ENCODE assay signal across 17 mouse cellular contexts in genomic region chr5:81046128-81046527, GRCm38 (mm10).
"Had no signal": no experiment of that assay in that cellular context is flagged by ENCODE, and none has a peak within 500 bp of the region (broad histone marks: within the 10 kb centered on the region; RNA-seq: fewer than 3 reads in every experiment).

No protein-coding gene starts in this region.

- DNase-seq: left cerebral cortex, postnatal 4 days; liver; liver, embryonic 13.5 days; liver, postnatal 0 days; lung, adult 18-20 months; lung, adult 2 months; lung, embryonic 14.5 days; lung, postnatal 10 days; lung, postnatal 14 days; lung, postnatal 36 days; lung, postnatal 4 days; midbrain, embryonic 14.5 days had no signal

- ATAC-seq: liver, embryonic 12.5 days; liver, postnatal 0 days; lung, postnatal 0 days; midbrain, embryonic 13.5 days; midbrain, embryonic 15.5 days; midbrain, embryonic 16.5 days had no signal
